Mouse (Mus musculus) liver, postnatal 0 days (tissue): ENCODE measurements around the gene Ppfibp1.

Experiments used
- CTCF ChIP-seq: sonication (generic); IDR thresholded peaks from 2 replicates; pipeline ENCODE4 v1.5.1; 2016; ENCODE audit warnings: antibody characterized with exemption, low read depth
- EP300 ChIP-seq: IDR thresholded peaks from 2 replicates; pipeline ENCODE4 v1.6.1; 2016; ENCODE audit warnings: antibody characterized with exemption, low read depth, mild to moderate bottlenecking

GRCm38 (mm10) chr6:146877425-146878045 lies 10.8 kb upstream of the Ppfibp1 start:
- TF ChIP-seq CTCF (no peak), EP300 (no peak)
